Mouse (Mus musculus) retina, postnatal 7 days (tissue): Measurements from ENCODE around the gene Eng.
A peak's percentile ranks its signal among the peaks of the same experiment; 100 is the strongest.

Experiments used
- DNase-seq: peaks from one replicate; pipeline ENCODE4 v3.0.0-alpha.2; 2012; ENCODE audit warnings: low read depth, low spot score

Eng gene

DNA sequence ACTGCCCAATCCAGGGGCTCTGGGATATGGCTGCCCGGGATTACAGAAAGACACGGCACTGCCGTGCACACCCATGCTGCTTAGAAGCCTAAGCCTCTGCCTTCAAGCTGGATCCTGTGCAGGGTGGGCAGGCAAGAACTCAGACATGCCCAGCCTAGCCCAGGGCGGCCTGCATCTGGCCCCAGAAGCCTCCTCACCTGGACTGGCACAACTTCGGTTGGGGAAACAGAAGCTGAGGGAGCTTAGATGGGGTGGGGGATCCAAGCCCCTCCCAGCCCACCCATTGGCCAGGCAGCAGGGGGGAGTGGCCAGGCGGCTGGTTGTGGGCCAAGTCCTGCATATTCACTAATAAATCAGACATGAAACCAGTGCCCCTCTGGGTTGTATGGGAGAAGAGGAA is 35.4 kb downstream of the Eng start:
- DNase-seq: no peak

GRCm38 (mm10) chr2:32682721-32683417 is 36.5 kb downstream of the Eng start:
- no peak for DNase-seq

GRCm38 (mm10) chr2:32683701-32684100 is 37.3 kb downstream of the Eng start:
- DNase-seq: no peak

- DNase-seq: no peak
Measured at GRCm38 (mm10) chr2:32684681-32685428, 38.5 kb downstream of the Eng start.

DNA sequence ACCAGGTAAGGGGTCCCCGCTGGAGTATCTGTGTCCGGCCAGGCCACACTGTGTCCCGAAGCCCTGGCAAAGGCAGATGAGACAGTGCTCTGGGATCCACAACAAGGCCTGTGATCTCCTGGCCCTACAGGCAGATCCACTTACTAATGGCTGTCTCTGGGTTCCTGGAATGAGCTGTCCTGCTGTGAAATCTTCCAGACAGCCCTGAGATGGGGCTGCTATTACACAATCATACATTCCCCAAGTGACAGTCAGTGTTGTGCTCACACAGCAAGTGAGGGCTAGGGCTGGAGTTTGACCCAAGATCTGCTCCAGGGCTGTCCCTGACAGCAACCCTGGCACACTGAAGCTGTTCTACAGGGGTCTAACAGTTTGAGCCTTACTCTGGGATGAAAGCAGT is 39.4 kb downstream of the Eng start:
- no peak for DNase-seq

- DNase-seq: no peak
Measured at GRCm38 (mm10) chr2:32686640-32687039, 40.2 kb downstream of the Eng start.

DNA sequence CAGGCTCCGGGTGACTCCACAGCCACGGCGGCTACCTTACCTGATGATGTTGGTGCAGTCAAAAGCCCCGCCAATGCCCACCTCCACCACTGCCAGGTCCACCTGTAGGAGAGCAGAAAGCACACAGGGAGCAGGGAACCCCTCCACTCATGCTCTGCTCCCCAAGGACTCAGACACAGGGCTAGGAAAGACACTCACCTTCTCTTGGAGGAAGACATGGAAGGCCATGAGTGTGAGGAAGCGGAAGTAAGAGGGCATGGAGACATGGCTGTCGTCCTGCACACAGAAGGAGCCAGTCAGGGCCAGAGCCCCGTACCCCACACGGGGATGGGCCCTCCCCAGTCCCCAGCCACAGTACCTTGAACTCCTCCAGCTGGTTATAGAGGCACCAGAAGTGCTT is 41.2 kb downstream of the Eng start:
- no peak for DNase-seq

DNA sequence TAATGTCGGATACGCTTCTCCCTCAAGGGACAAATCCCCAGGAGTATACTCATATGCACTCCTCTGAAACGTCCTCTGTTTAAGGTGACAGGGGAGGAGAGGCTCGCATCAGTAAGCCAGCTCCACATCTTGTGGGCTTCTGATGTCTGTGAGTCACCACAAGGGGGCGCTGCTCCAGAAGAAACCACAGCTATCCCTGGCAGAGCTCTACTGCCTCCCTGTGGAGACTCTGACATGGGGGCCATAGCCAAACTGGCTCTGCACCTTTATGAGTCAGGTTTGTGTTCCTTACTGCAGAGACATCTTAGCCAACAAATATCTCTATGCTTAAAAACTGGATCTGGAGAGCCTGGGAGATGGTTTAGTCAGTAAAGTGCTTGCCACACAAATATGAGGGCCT is 43.0 kb downstream of the Eng start:
- peak; percentile 84 for DNase-seq

DNA sequence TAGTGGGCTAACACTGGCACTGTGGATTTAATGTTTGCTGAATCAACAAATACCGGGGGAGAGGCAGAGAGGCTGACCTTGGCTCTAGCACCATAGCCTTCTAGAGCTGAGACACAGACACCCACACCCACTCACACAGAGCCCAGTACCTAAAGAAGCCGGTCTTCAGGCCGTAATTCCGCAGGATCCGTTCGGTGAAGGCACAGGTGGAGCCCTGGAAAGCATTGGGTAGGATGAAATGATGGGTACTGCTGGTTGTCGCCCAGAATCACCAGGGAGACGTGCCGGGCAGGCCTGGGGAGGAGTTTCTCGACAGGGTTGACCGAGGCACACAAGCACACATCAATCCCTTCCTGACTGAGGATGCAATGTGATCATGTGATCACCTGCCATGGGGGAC is 44.6 kb downstream of the Eng start:
- DNase-seq: no peak

- DNase-seq: no peak
Measured at GRCm38 (mm10) chr2:32692496-32692895, 46.1 kb downstream of the Eng start.

GRCm38 (mm10) chr2:32693282-32693681 is 46.9 kb downstream of the Eng start:
- no peak for DNase-seq

DNA sequence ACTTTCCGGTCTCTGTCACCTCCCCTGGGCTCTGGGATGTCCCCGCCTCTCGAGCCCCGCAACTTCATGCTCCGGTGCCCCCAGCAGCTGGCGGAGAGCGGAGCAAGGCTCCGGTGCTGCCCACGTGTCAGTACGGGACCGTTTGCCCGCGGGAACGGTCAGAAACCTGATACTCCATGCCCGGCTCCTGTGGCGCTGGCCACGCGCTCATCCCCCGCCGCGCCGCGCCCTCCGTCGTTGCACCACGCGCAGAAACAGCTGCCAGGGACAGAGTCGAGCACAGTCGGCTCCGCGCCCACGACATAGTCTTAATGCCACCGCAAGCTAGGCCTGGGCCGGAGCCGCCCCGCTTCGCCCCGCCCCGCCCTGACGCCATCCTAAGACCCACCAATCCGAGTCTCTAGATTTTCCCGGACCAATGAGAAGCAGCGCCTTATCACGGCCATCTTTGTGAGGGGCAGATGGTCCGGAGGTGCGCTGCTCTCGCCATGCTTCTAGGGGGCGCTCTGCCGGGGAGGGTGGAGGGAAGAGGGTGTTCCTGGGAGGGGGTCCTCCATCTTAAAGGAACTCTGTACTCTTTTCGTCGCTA is 47.5 kb downstream of the Eng start:
- peak; percentile 99 for DNase-seq

GRCm38 (mm10) chr2:32694691-32695090 is 48.3 kb downstream of the Eng start:
- DNase-seq: no peak

DNA sequence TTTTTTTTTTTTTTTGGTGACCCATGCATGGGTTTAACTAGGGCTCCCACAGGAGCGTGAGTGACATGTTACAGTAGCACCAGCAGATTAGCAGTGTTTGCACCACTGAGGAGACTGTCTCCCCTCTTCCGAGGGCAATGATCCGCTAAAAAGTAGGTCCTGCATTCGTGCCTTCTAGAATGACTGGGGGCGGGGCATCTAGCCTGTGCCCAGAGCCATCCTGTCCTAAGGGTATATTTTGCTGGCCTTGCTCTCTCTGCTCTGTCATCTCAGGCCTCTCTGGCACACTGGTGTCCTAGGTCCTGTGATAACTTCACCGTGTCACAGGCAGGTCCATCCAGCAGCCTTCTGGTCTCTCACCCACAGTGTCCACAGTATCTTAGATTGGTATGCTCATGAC is 53.3 kb downstream of the Eng start:
- DNase-seq: no peak

GRCm38 (mm10) chr2:32700966-32701743 is 54.8 kb downstream of the Eng start:
- no peak for DNase-seq

DNA sequence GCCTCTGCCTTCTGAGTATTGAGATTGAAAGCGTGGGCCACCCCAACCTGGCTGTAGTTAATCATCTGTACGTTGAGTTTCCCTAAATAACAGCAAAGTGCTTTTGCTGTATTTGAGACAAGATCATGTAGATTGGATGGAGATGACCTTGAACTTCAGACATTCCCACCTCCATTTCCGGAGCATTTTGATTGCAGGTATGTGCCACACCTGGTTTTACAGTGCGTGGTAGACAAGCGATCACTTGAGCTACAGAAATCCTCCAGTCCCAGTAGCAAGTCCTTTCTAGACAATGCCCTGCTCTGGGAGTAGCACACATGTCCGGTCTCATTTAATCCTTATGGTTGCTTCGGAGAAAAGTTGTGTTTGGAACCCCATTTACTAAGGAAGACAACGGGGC is 56.7 kb downstream of the Eng start:
- no peak for DNase-seq

DNA sequence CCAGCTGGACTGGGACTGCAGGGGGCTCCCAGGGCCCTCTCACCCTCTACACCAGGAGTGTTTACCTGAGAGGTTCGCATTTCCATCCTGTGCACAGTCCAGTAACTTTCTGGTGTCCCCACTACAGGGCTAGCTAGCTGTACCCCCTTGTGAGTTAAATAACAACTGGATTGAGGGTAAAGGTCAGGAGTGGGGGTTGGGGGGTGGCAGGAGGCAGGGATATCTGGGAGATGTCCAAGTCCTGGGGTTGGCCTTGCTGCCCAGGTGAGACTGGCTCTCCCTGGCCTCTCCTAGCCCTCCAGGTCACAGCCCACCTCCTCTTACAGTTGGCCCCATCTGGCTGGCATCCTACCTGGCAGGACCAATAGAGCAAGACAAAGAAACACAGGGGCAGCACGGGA is 57.6 kb downstream of the Eng start, which contains the start of gene Fpgs:
Fpgs (minus strand) TSS at position 125 of the 401 bp plus-strand sequence.
- DNase-seq: no peak

DNA sequence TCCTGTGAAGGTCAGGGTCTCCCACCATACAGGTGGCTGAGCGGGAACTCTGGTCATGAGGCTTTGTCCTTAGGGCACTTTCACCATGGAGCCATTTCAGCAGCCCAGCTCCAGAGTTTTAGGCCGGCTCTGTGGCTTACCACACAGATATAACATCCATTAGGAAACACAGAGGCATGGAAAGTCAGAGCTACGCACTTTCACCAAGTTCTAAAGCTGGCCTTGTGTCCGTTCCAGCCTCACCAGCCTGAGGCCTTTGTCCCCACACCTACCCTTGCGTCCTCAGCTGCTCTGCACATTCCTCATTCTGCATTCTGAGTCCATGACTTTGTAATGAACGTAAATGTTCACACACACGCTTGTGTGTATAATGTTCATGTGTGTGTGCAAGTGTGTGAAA is 58.6 kb downstream of the Eng start:
- DNase-seq: no peak

DNA sequence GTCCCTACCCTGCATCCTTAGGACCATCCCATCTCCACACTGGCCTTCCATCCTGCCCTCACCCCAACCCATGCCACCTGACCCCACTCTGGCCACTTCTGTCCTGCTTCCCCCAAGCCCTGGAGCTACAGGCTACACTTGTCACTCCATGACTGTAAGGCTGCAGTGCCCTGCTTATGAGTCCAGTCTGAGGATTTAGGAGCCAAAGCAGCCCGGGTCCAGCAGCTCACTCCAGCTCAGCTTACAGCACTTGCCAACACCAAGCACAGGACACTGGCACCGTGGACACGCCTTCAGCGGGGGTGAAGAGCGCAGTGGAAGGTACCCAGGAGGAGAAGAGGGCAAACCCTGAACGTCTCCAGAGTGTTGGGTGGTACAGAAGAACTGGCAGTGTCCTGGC is 60.6 kb downstream of the Eng start:
- DNase-seq: no peak

GRCm38 (mm10) chr2:32708643-32709042 is 62.2 kb downstream of the Eng start:
- no peak for DNase-seq

DNA sequence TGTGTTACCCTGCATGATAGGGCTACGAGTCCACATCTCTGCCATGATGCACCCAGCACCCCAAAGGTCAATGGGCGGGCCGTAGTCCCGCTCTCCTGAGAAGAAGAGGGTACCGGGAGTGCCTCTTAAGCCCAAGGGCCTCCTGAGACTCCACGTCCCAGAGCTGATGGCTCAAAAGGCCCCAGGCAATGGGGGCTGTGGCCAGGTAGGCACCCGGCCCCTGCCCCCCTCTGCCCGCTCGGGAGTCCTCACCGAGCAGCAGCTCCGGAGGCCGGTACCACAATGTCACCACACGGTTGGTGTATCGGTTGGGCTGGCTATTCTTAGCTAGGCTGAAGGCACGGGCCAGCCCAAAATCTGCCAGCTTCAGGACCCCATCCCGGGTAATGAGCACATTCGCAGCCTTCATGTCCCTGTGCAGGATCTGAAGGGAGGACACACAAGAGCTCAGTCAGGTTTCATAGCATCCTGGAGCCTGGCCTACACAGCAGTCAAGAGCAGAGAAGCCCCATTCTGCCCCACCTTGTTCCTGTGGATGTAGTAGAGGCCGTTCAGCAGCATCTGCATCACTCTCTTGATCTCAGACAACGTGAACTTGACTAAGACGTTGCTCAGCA is 63.2 kb downstream of the Eng start:
- DNase-seq: no peak

DNA sequence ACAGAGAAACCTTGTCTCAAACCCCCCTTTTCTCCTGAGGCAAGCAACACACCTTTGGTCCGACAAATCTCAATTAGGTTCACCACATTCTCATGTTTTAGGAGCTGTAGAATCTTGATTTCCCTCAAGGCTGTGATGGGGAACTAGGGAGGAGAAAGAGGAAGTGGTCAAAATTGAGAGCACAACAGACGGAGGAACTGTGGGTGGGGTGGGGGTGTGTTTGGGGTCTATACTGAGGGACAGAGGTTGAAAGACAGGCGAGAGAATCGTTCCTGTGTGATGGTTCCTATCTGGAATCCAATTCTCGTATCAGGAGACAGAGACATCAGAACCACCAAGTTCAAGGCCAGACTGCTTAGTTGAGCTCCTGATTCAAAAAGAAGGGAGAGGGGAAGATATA is 64.0 kb downstream of the Eng start:
- DNase-seq: no peak
